Mouse (Mus musculus) CD8-positive naive resting alpha-beta T cell, adult 2 months (primary cell): ENCODE measurements around the gene Pdhx.

ENCODE experiments used
- DNase-seq, 2 experiments: peaks; one replicate each; pipeline ENCODE4 v3.0.0; 2022; ENCODE audit warnings: low read depth in 2 of 2, low spot score in 2 of 2

The Pdhx gene

GRCm38 (mm10) chr2:103062865-103063264, 10.4 kb downstream of the Pdhx start:
- DNase-seq: peak in 1 of 2 experiments; percentile 19

GRCm38 (mm10) chr2:103058266-103058665, 15.0 kb downstream of the Pdhx start:
- DNase-seq: no peak

GRCm38 (mm10) chr2:103055820-103056219, 17.5 kb downstream of the Pdhx start:
- DNase-seq: no peak

GRCm38 (mm10) chr2:103051937-103052893, 21.1 kb downstream of the Pdhx start:
- DNase-seq: no peak

- no peak for DNase-seq
Measured at GRCm38 (mm10) chr2:103045286-103045685, 28.0 kb downstream of the Pdhx start.

GRCm38 (mm10) chr2:103040896-103041295, 32.4 kb downstream of the Pdhx start:
- no peak for DNase-seq

- no peak for DNase-seq
Measured at GRCm38 (mm10) chr2:103037831-103038230, 35.5 kb downstream of the Pdhx start.

GRCm38 (mm10) chr2:103022728-103023127, 50.6 kb downstream of the Pdhx start:
- DNase-seq: no peak

GRCm38 (mm10) chr2:103020191-103020987, 52.9 kb downstream of the Pdhx start:
- no peak for DNase-seq

GRCm38 (mm10) chr2:103018817-103019494, 54.4 kb downstream of the Pdhx start:
- no peak for DNase-seq

- DNase-seq: no peak
Measured at GRCm38 (mm10) chr2:103017391-103017824, 55.9 kb downstream of the Pdhx start.

- DNase-seq: no peak
Measured at GRCm38 (mm10) chr2:103016089-103016488, 57.2 kb downstream of the Pdhx start.

- DNase-seq: no peak
Measured at GRCm38 (mm10) chr2:103012782-103013575, 60.3 kb downstream of the Pdhx start.

GRCm38 (mm10) chr2:103008221-103008620, 65.1 kb downstream of the Pdhx start:
- DNase-seq: no peak

GRCm38 (mm10) chr2:103004599-103004998, 68.7 kb downstream of the Pdhx start:
- peak in 1 of 2 experiments; percentile 4 for DNase-seq

- no peak for DNase-seq
Measured at GRCm38 (mm10) chr2:102999153-102999575, 74.1 kb downstream of the Pdhx start.

GRCm38 (mm10) chr2:102998356-102998755, 75.0 kb downstream of the Pdhx start:
- peak in 1 of 2 experiments; percentile 4 for DNase-seq

GRCm38 (mm10) chr2:102997874-102998273, 75.4 kb downstream of the Pdhx start:
- no peak for DNase-seq

GRCm38 (mm10) chr2:102993841-102994607, 79.3 kb downstream of the Pdhx start:
- DNase-seq: no peak

GRCm38 (mm10) chr2:102992405-102992804, 80.9 kb downstream of the Pdhx start:
- no peak for DNase-seq
